Mouse (Mus musculus) right cerebral cortex, postnatal 14 days (tissue): ENCODE results near the gene Thap12.

Experiments used
- DNase-seq: peaks from one replicate; pipeline ENCODE4 v3.0.0; 2022

The Thap12 gene

DNA sequence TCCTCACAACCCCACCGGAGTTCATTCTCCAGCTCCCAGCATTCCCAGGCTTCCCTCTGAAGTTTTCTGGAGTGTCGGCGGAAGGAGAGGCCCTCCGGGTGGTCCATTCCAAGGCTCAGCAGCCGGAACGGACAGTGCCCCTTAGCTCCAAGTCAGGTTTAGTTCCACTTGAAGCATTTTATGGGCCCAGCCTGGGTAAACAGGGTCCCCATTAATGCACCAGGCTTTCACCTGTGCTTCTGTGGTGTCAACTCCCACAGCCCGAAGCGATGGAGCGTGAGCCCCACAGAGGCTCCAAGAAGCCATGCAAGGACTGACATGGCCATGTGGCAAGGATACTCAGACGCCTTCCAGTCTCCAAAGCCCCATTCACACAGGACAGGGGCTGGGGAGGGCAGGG is 61.0 kb downstream of the Thap12 start:
- DNase-seq = no peak

DNA sequence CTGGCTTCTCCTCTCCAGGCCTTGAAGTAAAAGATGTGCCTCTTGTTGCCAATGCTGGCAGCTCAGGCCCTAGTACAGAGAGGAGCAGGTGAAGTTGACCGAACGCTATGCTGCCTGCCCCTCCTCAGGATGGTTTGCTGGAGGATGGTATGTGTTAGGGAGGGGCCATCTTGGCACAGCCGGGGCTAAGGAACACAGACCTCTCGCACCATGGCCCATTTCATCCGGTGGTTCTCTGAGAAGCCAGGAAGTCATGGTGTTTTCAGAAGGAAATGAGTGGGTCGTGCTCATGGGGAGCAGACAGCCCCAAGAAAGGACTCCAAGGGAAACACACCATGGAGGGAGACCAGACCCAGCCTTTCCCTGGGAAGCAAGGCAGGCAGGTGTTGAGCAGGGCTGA is 64.4 kb downstream of the Thap12 start:
- no peak for DNase-seq
